Mouse (Mus musculus) ES-E14 (cell line): ENCODE data around the gene Rab38.

Source experiments
- MAFK ChIP-seq: IDR thresholded peaks from 2 replicates; pipeline ENCODE4 v1.6.1; 2014; ENCODE audit warnings: mild to moderate bottlenecking, low read depth, low read length, inconsistent platforms; ENCODE audit not compliant: insufficient read depth
- ZC3H11A ChIP-seq: IDR thresholded peaks from 2 replicates; pipeline ENCODE4 v1.6.1; 2012; ENCODE audit warnings: low read depth, mild to moderate bottlenecking, inconsistent platforms, low read length, borderline replicate concordance
- ZNF384 ChIP-seq: IDR thresholded peaks from 2 replicates; pipeline ENCODE4 v1.6.1; 2012; ENCODE audit warnings: low read depth, low read length, inconsistent platforms

GRCm38 (mm10) chr7:88443435-88443834 is 13.4 kb downstream of the Rab38 start:
- TF ChIP-seq ZC3H11A = no peak
- no peak for TF ChIP-seq MAFK
- TF ChIP-seq ZNF384 = no peak
